Mouse (Mus musculus) brain, adult 10 weeks (tissue): ENCODE results near the gene Insig1. TPM values are rescaled to one million over a fixed set of nuclear protein-coding genes. Genes with fewer than 3 reads are reported as not detected.

Source experiments
- polyA plus RNA-seq: library from polyadenylated mRNA; stranded (reverse); fragments of 350-450 nt; fragmentation: Illumina TruSeq; extraction: RNeasy Lipid Tissue Mini Kit (QIAGEN cat#74804); gene quantifications from one replicate; pipeline ENCODE4 v1.2.3, GENCODE M21; 2015; ENCODE audit warnings: low read depth, low replicate concordance

Gene Insig1
- 78.8 TPM for polyA plus RNA-seq

GRCm38 (mm10) chr5:28070828-28071455 is at the start of gene Insig1:
TSS of gene Insig1 (plus strand) at chr5:28071363.

Other genes starting within 250 kb of the Insig1 start
- 9.1 TPM for gene Htr5a, start 229.2 kb upstream of the Insig1 start, polyA plus RNA-seq
- 1.00 TPM for gene En2, start 94.3 kb downstream of the Insig1 start, polyA plus RNA-seq
- 1.4 TPM for gene Cnpy1, start 174.4 kb downstream of the Insig1 start, polyA plus RNA-seq
- gene Rbm33, start 245.8 kb downstream of the Insig1 start, polyA plus RNA-seq, result 28.7 TPM